ENCODE assay signal across 8 mouse cellular contexts in genomic region chr11:81611948-81612797, GRCm38 (mm10).
DNase-seq lines count a peak whose midpoint lies in the region; ATAC-seq lines count a peak whose summit lies in the region.

No protein-coding gene starts in this region.

- H3K27ac ChIP-seq in lung, embryonic 16.5 days (ENCODE audit: low read length), result no peak overlapping the region
- H3K27ac ChIP-seq in hindbrain, embryonic 16.5 days (ENCODE audit: low read depth, low read length), result peak overlapping the region; percentile 82
- no peak overlapping the region for H3K27ac ChIP-seq in limb, embryonic 12.5 days

- H3K4me2 ChIP-seq in lung, embryonic 16.5 days (ENCODE audit: low read depth, low read length), result peak overlapping the region; percentile 60
- H3K4me2 ChIP-seq in hindbrain, embryonic 16.5 days (ENCODE audit: low read length), result peak overlapping the region; percentile 59
- H3K4me2 ChIP-seq in limb, embryonic 12.5 days, result peak overlapping the region; percentile 57

- peak; percentile 36; the same call in 1 of the 2 replicates for ATAC-seq in lung, embryonic 16.5 days (ENCODE audit: low read depth)
- peak; percentile 85 for ATAC-seq in hindbrain, embryonic 16.5 days
- no peak for ATAC-seq in limb, embryonic 12.5 days (ENCODE audit: insufficient number of reproducible peaks, insufficient read depth, low FRiP score, low TSS enrichment, low read depth)

- H3K4me3 ChIP-seq in lung, embryonic 16.5 days (ENCODE audit: low read length), result peak overlapping the region; percentile 41
- peak overlapping the region; percentile 25 for H3K4me3 ChIP-seq in hindbrain, embryonic 16.5 days (ENCODE audit: low read length)
- peak overlapping the region; percentile 29 for H3K4me3 ChIP-seq in limb, embryonic 12.5 days (replicated peaks)

- H3K4me1 ChIP-seq in lung, embryonic 16.5 days (replicated peaks; ENCODE audit: control insufficient read depth, insufficient read depth, low read length), result peaks cover 10% of the 10 kb centered on the region; the same call in 1 of the 2 replicates
- H3K4me1 ChIP-seq in hindbrain, embryonic 16.5 days (ENCODE audit: control insufficient read depth, insufficient read depth, low read depth, low read length), result peaks cover 21% of the 10 kb centered on the region
- peaks cover 20% of the 10 kb centered on the region for H3K4me1 ChIP-seq in limb, embryonic 12.5 days (replicated peaks)

- peaks cover 12% of the 10 kb centered on the region; the same call in 1 of the 2 replicates for H3K27me3 ChIP-seq in lung, embryonic 16.5 days (ENCODE audit: control insufficient read depth, insufficient read depth, low read depth, low read length)
- H3K27me3 ChIP-seq in hindbrain, embryonic 16.5 days (replicated peaks; ENCODE audit: control insufficient read depth, insufficient read depth, low read length), result no peaks in the 10 kb centered on the region
- H3K27me3 ChIP-seq in limb, embryonic 12.5 days, result peaks cover 37% of the 10 kb centered on the region

- peak overlapping the region; percentile 37; the same call in 1 of the 2 replicates for H3K9ac ChIP-seq in lung, embryonic 16.5 days (ENCODE audit: low read length)
- H3K9ac ChIP-seq in hindbrain, embryonic 16.5 days (ENCODE audit: low read depth, low read length), result peak overlapping the region; percentile 55
- peak overlapping the region; percentile 27; the same call in 1 of the 2 replicates for H3K9ac ChIP-seq in limb, embryonic 12.5 days (replicated peaks)

- 11% methylated on average over 20 of the region's 20 CpGs for WGBS in lung, embryonic 16.5 days
- WGBS in hindbrain, embryonic 16.5 days, result 10% methylated on average over 20 of the region's 20 CpGs
- 10% methylated on average over 20 of the region's 20 CpGs for WGBS in limb, embryonic 12.5 days

- H3K36me3 ChIP-seq in lung, embryonic 16.5 days (ENCODE audit: control insufficient read depth, insufficient read depth, low read length), result no peaks in the 10 kb centered on the region
- H3K36me3 ChIP-seq in hindbrain, embryonic 16.5 days (ENCODE audit: control insufficient read depth, insufficient read depth, low read length), result no peaks in the 10 kb centered on the region
- H3K36me3 ChIP-seq in limb, embryonic 12.5 days, result no peaks in the 10 kb centered on the region

- no peaks in the 10 kb centered on the region for H3K9me3 ChIP-seq in lung, embryonic 16.5 days (ENCODE audit: control insufficient read depth, low read length)
- H3K9me3 ChIP-seq in hindbrain, embryonic 16.5 days (ENCODE audit: control insufficient read depth, low read length), result no peaks in the 10 kb centered on the region
- H3K9me3 ChIP-seq in limb, embryonic 12.5 days, result no peaks in the 10 kb centered on the region

- DNase-seq in lung, adult 18-20 months, result no peak
- DNase-seq in embryo, embryonic 11.5 days (ENCODE audit: low read depth, low spot score), result peak; percentile 22
- DNase-seq in right cerebral cortex, adult 2 months (ENCODE audit: low spot score in 2 of 2), result peak; percentile 61 to 66
- no peak for DNase-seq in adipocyte (ENCODE audit: low spot score)
- DNase-seq in thymus, postnatal 25 days, result no peak

Comparison
In these comparisons a context has a peak if more than half of its experiments do, and no peak if none do; other contexts are left out.
1. DNase-seq: peak in embryo, embryonic 11.5 days (single experiment) and right cerebral cortex, adult 2 months (2 of 2); none in lung, adult 18-20 months (0 of 2), adipocyte (single experiment) and thymus, postnatal 25 days (single experiment).
2. Peak in every context shown above with its lines, with median percentiles within 50 percentile points of each other: H3K4me2 ChIP-seq, H3K4me3 ChIP-seq and H3K9ac ChIP-seq.